ENCODE assay signal across 24 mouse cellular contexts in genomic region chr6:62160320-62160719, GRCm38 (mm10).
DNase-seq lines count a peak whose midpoint lies in the region; ATAC-seq and TF ChIP-seq lines count a peak whose summit lies in the region.
"Had no signal": no experiment of that assay in that cellular context is flagged by ENCODE, and none has a peak within 500 bp of the region (broad histone marks: within the 10 kb centered on the region; RNA-seq: fewer than 3 reads in every experiment).

No protein-coding gene starts in this region.

- H3K9ac ChIP-seq in midbrain, embryonic 13.5 days (replicated peaks), result no peak overlapping the region
- H3K9ac ChIP-seq in midbrain, embryonic 15.5 days, result no peak overlapping the region
- no peak overlapping the region for H3K9ac ChIP-seq in kidney, embryonic 14.5 days (ENCODE audit: low read depth, low read length)
- H3K9ac ChIP-seq: embryonic facial prominence, embryonic 12.5 days; forebrain, postnatal 0 days; hindbrain, embryonic 13.5 days; intestine, embryonic 15.5 days; limb, embryonic 13.5 days; liver, embryonic 12.5 days had no signal

- H3K4me1 ChIP-seq in midbrain, embryonic 13.5 days (replicated peaks), result no peaks in the 10 kb centered on the region
- no peaks in the 10 kb centered on the region for H3K4me1 ChIP-seq in midbrain, embryonic 15.5 days
- no peaks in the 10 kb centered on the region for H3K4me1 ChIP-seq in kidney, embryonic 14.5 days (ENCODE audit: control insufficient read depth, insufficient read depth, low read length)
- H3K4me1 ChIP-seq: embryonic facial prominence, embryonic 12.5 days; hindbrain, embryonic 13.5 days; intestine, embryonic 15.5 days; limb, embryonic 13.5 days; liver, embryonic 12.5 days had no signal

- TF ChIP-seq CTCF in brain, embryonic 14.5 days (IDR thresholded peaks at IDR 0.05; ENCODE audit: borderline replicate concordance, extremely low read depth, insufficient read depth, insufficient read length), result no peak

- DNase-seq in brain, embryonic 14.5 days (ENCODE audit: low read depth), result peak; percentile 39
- peak; percentile 41 to 52 for DNase-seq in cerebellum, adult 18-20 months
- peak; percentile 57 to 72 for DNase-seq in cerebellum, postnatal 14 days
- no peak for DNase-seq in embryo, embryonic 9.5 days (ENCODE audit: extremely low spot score)
- no peak for DNase-seq in heart, adult 9 months (ENCODE audit: low spot score in 2 of 2)
- DNase-seq: adrenal gland, postnatal 14 days; forebrain, postnatal 0 days; gastrocnemius, postnatal 14 days; heart, adult 18-20 months; kidney, adult 8-10 months; kidney, postnatal 14 days; lung, adult 18-20 months; lung, postnatal 10 days; right cerebral cortex, postnatal 14 days; thymus, postnatal 14 days had no signal

- no peak overlapping the region for H3K4me3 ChIP-seq in midbrain, embryonic 13.5 days (replicated peaks)
- no peak overlapping the region for H3K4me3 ChIP-seq in midbrain, embryonic 15.5 days
- no peak overlapping the region for H3K4me3 ChIP-seq in kidney, embryonic 14.5 days (ENCODE audit: low read length)
- H3K4me3 ChIP-seq: embryonic facial prominence, embryonic 12.5 days; hindbrain, embryonic 13.5 days; intestine, embryonic 15.5 days; layer of hippocampus, adult 2 months; limb, embryonic 13.5 days; liver, embryonic 12.5 days had no signal

- no peak overlapping the region for H3K27ac ChIP-seq in midbrain, embryonic 13.5 days
- no peak overlapping the region for H3K27ac ChIP-seq in midbrain, embryonic 15.5 days
- no peak overlapping the region for H3K27ac ChIP-seq in kidney, embryonic 14.5 days (ENCODE audit: low read depth, low read length)
- H3K27ac ChIP-seq: embryonic facial prominence, embryonic 12.5 days; hindbrain, embryonic 13.5 days; intestine, embryonic 15.5 days; layer of hippocampus, adult 2 months; limb, embryonic 13.5 days; liver, embryonic 12.5 days had no signal

- H3K27me3 ChIP-seq in midbrain, embryonic 13.5 days, result no peaks in the 10 kb centered on the region
- no peaks in the 10 kb centered on the region for H3K27me3 ChIP-seq in midbrain, embryonic 15.5 days (replicated peaks)
- H3K27me3 ChIP-seq in kidney, embryonic 14.5 days (ENCODE audit: control insufficient read depth, insufficient read depth, low read length), result no peaks in the 10 kb centered on the region
- H3K27me3 ChIP-seq: embryonic facial prominence, embryonic 12.5 days; hindbrain, embryonic 13.5 days; intestine, embryonic 15.5 days; limb, embryonic 13.5 days; liver, embryonic 12.5 days had no signal

- no peak for TF ChIP-seq POLR2A in brain, embryonic 14.5 days (IDR thresholded peaks at IDR 0.05; ENCODE audit: borderline replicate concordance, extremely low read depth, insufficient read depth, insufficient read length, poor library complexity, severe bottlenecking)

- no peaks in the 10 kb centered on the region for H3K36me3 ChIP-seq in midbrain, embryonic 13.5 days
- H3K36me3 ChIP-seq in midbrain, embryonic 15.5 days (replicated peaks), result no peaks in the 10 kb centered on the region
- no peaks in the 10 kb centered on the region for H3K36me3 ChIP-seq in kidney, embryonic 14.5 days (ENCODE audit: control insufficient read depth, insufficient read depth, low read length)
- H3K36me3 ChIP-seq: embryonic facial prominence, embryonic 12.5 days; hindbrain, embryonic 13.5 days; intestine, embryonic 15.5 days; limb, embryonic 13.5 days; liver, embryonic 12.5 days had no signal

- 0 out of 2 replicates have a peak, but pooled peaks have one; percentile 30 for ATAC-seq in midbrain, embryonic 13.5 days
- ATAC-seq in midbrain, embryonic 15.5 days (replicated peaks), result no peak
- no peak for ATAC-seq in kidney, embryonic 14.5 days (ENCODE audit: low FRiP score, low TSS enrichment)
- ATAC-seq: forebrain, postnatal 0 days; intestine, embryonic 15.5 days; liver, embryonic 12.5 days had no signal

- H3K9me3 ChIP-seq in midbrain, embryonic 13.5 days, result no peaks in the 10 kb centered on the region
- H3K9me3 ChIP-seq in midbrain, embryonic 15.5 days, result no peaks in the 10 kb centered on the region
- H3K9me3 ChIP-seq in kidney, embryonic 14.5 days (ENCODE audit: control insufficient read depth, low read length), result no peaks in the 10 kb centered on the region
- H3K9me3 ChIP-seq: embryonic facial prominence, embryonic 12.5 days; hindbrain, embryonic 13.5 days; intestine, embryonic 15.5 days; limb, embryonic 13.5 days; liver, embryonic 12.5 days had no signal

- no peak overlapping the region for H3K4me2 ChIP-seq in midbrain, embryonic 13.5 days (replicated peaks)
- no peak overlapping the region for H3K4me2 ChIP-seq in midbrain, embryonic 15.5 days
- H3K4me2 ChIP-seq in kidney, embryonic 14.5 days (replicated peaks; ENCODE audit: low read depth, low read length), result no peak overlapping the region
- H3K4me2 ChIP-seq: embryonic facial prominence, embryonic 12.5 days; hindbrain, embryonic 13.5 days; intestine, embryonic 15.5 days; limb, embryonic 13.5 days; liver, embryonic 12.5 days had no signal

Comparison
In these comparisons a context has a peak if more than half of its experiments do, and no peak if none do; other contexts are left out.
1. DNase-seq: peak in brain, embryonic 14.5 days (single experiment), cerebellum, adult 18-20 months (2 of 2) and cerebellum, postnatal 14 days (2 of 2); none in embryo, embryonic 9.5 days (single experiment) and heart, adult 9 months (0 of 2).